Mouse (Mus musculus) olfactory bulb, adult 2 months (tissue): ENCODE measurements at regions not wholly inside any gene's neighbourhood (a gene's known extent, or its start where the extent isn't known, plus 50 kb on each side); places are given as distances from the start of the nearest gene placed in this dataset.

ENCODE experiments used
- H3K27ac ChIP-seq: fragments of 200-500 bp; 2 replicates; pipeline ENCODE4 v1.5.1; 2012; ENCODE audit warnings: low read depth, low read length; ENCODE audit not compliant: insufficient read depth
- H3K4me1 ChIP-seq: fragments of 200-500 bp; 2 replicates; pipeline ENCODE4 v1.6.1; 2012; ENCODE audit warnings: low read length; ENCODE audit not compliant: control insufficient read depth, insufficient read depth
- H3K4me3 ChIP-seq: fragments of 200-500 bp; 2 replicates; pipeline ENCODE4 v1.5.1; 2012; ENCODE audit warnings: mild to moderate bottlenecking, low read depth, low read length, moderate library complexity; ENCODE audit not compliant: insufficient read depth
- CTCF ChIP-seq: fragments of 200-500 bp; IDR thresholded peaks from 2 replicates; pipeline ENCODE4 v1.5.1; 2012; ENCODE audit warnings: low read depth, mild to moderate bottlenecking, low read length, moderate library complexity; ENCODE audit not compliant: insufficient read depth
- POLR2A ChIP-seq: fragments of 200-500 bp; IDR thresholded peaks from 2 replicates; pipeline ENCODE4 v1.6.1; 2012; ENCODE audit warnings: mild to moderate bottlenecking, low read depth, low read length, moderate library complexity; ENCODE audit not compliant: insufficient read depth
- WGBS: fragments of 180-500 bp; shearing (Covaris S2); methylation state at CpG from one replicate; pipeline ENCODE4 v1.1.7; 2018; 5-methylcytosine and 5-hydroxymethylcytosine counted together

DNA sequence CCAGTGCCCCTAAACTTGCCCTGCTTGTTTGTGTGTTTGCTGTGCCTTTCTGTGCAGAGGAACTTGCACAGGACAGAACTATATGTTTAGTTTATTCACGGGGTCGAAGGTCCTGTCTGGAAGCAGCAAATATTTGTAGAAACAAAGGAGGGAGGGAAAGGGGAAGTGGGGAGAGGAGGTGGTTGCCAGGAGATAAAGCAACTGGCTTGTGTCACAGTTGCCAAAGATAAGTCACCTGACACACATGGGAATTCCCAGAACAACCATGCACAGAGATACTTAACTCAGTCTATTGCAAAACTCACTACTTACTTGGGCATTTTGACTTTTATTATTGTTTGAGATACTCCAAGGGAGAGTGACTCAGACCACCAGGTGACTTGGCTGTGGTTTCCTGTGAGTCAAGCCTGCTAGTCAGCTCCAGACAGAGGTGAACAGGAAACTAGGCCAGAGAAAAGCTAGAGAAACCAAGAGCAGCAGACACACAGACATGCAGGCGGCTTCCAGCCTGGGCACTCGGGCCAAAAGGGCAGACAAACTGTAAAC, 152.5 kb upstream of the Ctnnb1 start:
- 79% methylated on average over 4 of the region's 4 CpGs for WGBS

DNA sequence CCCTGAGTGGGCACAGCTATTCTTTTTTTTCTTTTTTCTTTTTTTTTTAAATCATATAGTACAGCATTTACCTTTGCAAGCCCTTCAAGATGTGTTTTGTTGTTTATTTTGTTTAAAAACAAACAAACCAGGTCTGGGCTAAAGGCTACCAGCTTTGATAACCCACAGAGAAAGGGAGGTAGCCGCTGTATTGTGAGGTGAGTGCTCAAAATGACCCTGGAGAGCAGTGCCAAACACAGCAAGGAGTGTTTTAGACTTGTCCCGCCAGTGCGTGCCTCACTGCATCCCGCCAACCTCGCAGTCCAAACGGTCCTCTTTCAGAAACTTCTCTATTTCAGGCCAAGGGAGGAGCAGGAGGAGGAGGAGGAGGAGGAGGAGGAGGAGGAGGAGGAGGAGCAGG, 152.0 kb upstream of the Ctnnb1 start:
- Histone ChIP-seq H3K4me3 (no peak overlapping the region), H3K27ac (no peak overlapping the region), H3K4me1 (peaks cover 4% of the 10 kb centered on the region)
- 57% methylated on average over 6 of the region's 6 CpGs for WGBS
- TF ChIP-seq CTCF = no peak
- TF ChIP-seq POLR2A = no peak

More for the DNA sequence above, 152.5 kb upstream of the Ctnnb1 start:
- peaks cover 4% of the 10 kb centered on the region for H3K4me1 ChIP-seq
- H3K4me3 ChIP-seq = no peak overlapping the region
- H3K27ac ChIP-seq = no peak overlapping the region
- TF ChIP-seq CTCF (no peak), POLR2A (no peak)

DNA sequence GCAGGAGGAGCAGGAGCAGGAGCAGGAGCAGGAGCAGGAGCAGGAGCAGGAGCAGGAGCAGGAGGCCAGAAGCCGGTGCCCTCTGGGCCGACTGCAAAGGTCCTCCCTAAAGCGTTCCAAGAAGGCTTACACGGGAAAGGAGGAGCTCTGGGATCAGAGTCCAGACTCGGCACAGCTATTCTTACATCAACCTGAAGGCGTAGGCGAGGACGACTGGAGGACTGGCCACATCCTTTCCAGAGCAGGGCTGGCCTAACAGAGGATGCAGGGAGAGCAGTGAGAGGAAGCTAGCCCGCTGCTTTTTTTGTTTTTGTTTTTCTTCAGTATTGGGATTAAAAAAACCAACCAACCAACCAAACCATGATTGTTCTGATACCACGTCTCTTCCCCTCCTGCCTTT, 151.5 kb upstream of the Ctnnb1 start:
- Histone ChIP-seq H3K27ac (no peak overlapping the region), H3K4me3 (no peak overlapping the region), H3K4me1 (peaks cover 4% of the 10 kb centered on the region)
- TF ChIP-seq CTCF (no peak), POLR2A (no peak)
- WGBS = 78% methylated on average over 10 of the region's 10 CpGs

DNA sequence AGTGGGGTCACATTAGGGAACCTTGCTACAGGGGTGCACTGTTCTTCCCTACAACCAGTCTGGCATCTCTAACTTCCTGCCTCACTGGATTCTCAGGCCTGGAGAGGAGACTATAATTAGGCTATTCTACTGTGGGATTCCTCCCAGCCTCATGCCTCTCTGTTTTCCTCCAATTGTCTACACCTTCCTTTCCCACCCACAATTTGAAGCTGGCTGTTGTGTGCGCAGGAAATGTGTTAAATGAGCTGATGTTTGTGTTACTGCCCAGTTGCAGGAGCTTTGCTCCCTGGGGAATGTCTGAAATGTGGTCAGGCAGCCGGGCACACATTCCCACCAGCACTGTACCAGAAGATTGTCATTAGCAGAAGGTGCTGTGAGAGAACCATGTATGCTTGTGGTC, 150.6 kb upstream of the Ctnnb1 start:
- H3K27ac ChIP-seq = no peak overlapping the region
- WGBS = 62% methylated on average over 2 of the region's 2 CpGs
- H3K4me1 ChIP-seq = peaks cover 4% of the 10 kb centered on the region
- no peak overlapping the region for H3K4me3 ChIP-seq
- TF ChIP-seq POLR2A = no peak
- no peak for TF ChIP-seq CTCF

DNA sequence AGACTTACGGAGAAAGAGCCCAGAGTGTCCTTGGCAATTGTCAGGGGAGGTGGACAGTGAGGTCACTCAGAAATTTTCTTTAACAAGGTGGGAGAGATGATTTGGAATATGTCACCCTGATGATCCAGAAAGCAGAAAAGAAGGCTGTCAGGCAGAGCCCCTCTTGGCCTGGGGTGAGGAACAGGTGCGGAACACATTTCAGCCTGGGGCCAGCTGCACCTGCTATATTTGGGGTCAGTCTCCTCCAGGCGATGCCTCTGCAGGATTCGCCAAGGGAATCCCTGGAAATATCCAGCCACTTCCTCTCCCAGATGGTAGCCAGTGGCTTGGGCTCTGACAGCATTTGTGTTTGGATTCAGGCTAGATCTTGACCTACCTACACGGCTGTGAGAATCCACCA, 134.8 kb upstream of the Ctnnb1 start:
- WGBS = 93% methylated on average over 5 of the region's 5 CpGs
- peaks cover 17% of the 10 kb centered on the region for H3K4me1 ChIP-seq
- H3K4me3 ChIP-seq = no peak overlapping the region
- H3K27ac ChIP-seq = no peak overlapping the region
- TF ChIP-seq CTCF (no peak), POLR2A (no peak)

DNA sequence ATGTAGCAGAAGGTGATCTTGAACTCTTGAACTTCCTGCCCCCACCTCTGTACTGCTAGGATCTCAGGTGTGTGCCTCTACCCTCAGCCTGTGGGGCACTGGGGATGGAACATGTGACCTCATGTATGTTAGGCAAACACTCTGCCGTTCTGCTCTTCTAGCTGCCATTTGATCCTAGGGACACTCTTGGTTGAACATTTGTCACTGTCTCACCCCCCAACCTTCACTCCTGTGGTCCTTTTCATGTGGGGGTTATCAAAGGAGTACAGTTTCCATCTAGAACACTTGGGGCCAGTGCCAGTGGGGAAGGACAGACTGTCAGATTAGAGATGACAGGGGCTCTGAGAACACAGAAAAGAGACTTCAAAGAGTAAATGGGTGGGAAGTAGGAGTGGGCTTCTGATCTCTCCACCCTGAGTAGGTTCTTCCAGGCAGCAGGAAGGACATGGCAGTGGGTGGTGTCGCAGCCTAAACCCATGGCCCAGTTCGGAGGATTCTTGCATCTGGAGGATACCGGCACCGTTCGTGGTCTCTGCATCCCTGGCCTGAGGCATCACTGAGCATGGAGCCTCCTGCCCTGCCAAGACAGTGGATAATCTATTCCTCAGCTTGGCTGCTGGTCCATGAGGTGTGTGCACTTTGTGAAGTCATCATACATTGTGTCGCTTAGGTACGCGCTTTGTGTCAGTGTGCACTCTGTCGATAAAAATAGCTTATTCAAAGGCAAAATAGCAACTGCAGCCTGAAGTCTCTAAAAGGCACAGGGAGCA, 132.7 kb upstream of the Ctnnb1 start:
- peaks cover 17% of the 10 kb centered on the region for H3K4me1 ChIP-seq
- 60% methylated on average over 10 of the region's 10 CpGs for WGBS
- H3K27ac ChIP-seq = no peak overlapping the region
- H3K4me3 ChIP-seq = no peak overlapping the region
- no peak for TF ChIP-seq CTCF
- TF ChIP-seq POLR2A = no peak

DNA sequence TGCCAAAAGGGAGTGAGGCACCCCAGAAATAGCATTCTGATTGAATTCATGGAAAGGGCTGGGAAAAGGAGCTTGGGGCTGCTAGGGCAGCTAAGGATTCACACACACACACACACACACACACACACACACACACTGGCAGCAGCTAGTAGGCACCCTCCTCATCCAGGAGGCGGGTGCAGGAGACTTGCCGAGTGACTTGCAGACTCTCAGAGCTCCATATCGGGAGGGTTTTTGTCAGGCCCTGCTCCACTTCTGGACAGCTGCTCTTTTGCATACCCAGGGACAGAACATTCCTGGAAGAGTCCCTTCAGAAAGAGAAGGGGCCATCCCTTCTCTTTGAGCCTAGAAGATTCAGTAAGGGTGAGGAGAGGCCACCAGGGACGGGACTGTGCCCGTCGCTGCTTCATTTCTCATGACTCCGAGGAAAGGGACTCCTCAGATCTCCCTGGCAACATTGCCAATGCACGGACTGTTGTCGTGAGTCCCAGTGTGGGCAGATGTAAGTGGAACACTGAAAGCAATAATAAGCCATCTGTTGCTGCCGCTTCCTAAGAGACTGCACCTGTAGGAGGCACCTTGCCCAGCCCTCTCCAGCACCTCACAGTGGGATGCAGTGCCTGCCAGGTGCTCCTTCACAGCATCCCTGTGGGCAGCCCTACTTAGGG, 130.9 kb upstream of the Ctnnb1 start:
- H3K27ac ChIP-seq = no peak overlapping the region
- H3K4me3 ChIP-seq = no peak overlapping the region
- 36% methylated on average over 10 of the region's 10 CpGs for WGBS
- no peak for TF ChIP-seq POLR2A
- peaks cover 17% of the 10 kb centered on the region for H3K4me1 ChIP-seq

DNA sequence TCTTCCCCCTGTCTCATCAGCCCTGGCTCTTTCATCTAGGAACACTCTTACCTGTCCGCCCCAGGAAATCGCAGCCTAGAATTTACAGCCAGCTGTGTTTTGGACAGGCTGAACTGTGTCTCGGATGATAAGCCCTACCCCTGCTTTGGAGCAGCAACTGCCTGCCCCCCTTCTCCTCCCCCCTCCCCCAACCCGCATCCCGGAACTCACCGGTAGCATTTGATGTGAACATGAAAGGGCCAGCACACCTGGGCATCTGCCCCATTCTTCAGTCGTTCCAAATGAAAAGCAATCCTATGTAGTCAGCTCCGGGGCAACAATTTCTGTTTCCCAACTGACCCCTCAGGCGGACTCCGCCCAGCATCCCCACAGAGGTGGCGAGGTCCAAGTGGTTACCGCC, 130.1 kb upstream of the Ctnnb1 start:
- WGBS = 55% methylated on average over 12 of the region's 12 CpGs
- Histone ChIP-seq H3K4me1 (peaks cover 17% of the 10 kb centered on the region), H3K27ac (no peak overlapping the region), H3K4me3 (no peak overlapping the region)
- no peak for TF ChIP-seq POLR2A
- TF ChIP-seq CTCF = no peak

DNA sequence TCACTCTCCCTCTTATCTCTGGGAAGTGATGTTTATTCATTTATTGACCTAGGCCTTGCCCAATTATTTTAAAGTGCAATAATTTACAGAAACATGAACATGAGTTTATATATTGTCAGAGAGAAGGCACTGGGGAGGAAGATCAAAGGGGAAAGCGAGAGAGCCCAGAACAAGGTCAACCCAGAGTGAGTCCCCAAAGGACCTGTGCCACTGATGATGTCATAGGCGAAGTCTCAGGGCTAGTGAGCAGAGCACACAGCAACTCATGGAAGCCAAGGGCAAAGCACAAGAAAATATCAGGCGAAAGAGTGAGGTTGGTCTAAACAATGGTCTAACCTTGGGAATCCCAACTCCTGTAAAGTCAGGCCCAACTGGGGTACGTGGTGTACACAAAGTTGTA, 126.4 kb upstream of the Ctnnb1 start:
- Histone ChIP-seq H3K4me1 (peaks cover 23% of the 10 kb centered on the region), H3K27ac (no peak overlapping the region), H3K4me3 (no peak overlapping the region)
- 96% methylated on average over 4 of the region's 4 CpGs for WGBS
- TF ChIP-seq CTCF = no peak
- TF ChIP-seq POLR2A = no peak
